Mouse (Mus musculus) ES-Bruce4 (cell line): ENCODE data around the gene Smu1.

Source experiments
- CTCF ChIP-seq: IDR thresholded peaks from one replicate; pipeline ENCODE4 v1.8.1; 2011; ENCODE audit warnings: low read depth, low read length
- EP300 ChIP-seq: IDR thresholded peaks from 2 replicates; pipeline ENCODE4 v1.6.1; 2011; ENCODE audit warnings: low read depth, low read length; ENCODE audit not compliant: insufficient read depth
- POLR2A ChIP-seq: IDR thresholded peaks from one replicate; pipeline ENCODE4 v1.8.1; 2011; ENCODE audit warnings: low read length; ENCODE audit not compliant: insufficient read depth

GRCm38 (mm10) chr4:40725554-40725953, 32.2 kb downstream of the Smu1 start:
- TF ChIP-seq CTCF (no peak), POLR2A (no peak), EP300 (no peak)
